Mouse (Mus musculus): ENCODE measurements around the gene Gm20870.
"Not testable (repeated sequence)": the region's sequence is repeated elsewhere in the genome, so short reads cannot be mapped to it uniquely, and the experiment has no call there.

Gene Gm20870

DNA sequence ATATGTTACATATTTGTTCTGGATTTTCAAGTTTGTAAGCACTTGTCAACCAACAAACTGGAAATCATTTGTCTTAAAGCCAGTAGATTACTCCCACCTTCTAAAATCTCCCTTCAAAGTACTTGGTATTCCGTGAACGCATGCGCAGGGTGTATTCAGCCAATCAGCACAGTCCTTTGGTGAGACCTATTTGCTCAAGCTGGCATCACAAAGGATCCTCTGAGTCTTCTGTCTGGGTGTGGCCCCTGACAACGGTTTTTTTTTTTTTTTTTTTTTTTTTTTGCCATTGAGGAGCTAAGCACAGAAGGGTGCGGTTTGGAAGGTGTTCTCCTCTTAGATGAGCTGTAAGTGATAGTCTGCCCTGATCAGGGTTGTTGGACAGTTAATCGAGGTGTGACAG is at the start of gene Gm20870:
Gm20870 (plus strand) TSS at position 301 of the 400 bp plus-strand sequence.
- not testable (repeated sequence) for DNase-seq (ENCODE audit: low read depth)
